Mouse (Mus musculus) T-helper 17 cell (primary cell): ENCODE results near the gene Prkar2a.
"Not testable (repeated sequence)": the region's sequence is repeated elsewhere in the genome, so short reads cannot be mapped to it uniquely, and the experiment has no call there.

ENCODE experiments used
- in situ Hi-C, 2 experiments: fragments of 300-600 bp; cut with MboI, MseI; formaldehyde crosslinking; loops; 1 replicate in 1 of 2; 2 replicates in 1 of 2; pipeline ENCODE4 v1.15.1; 2025; ENCODE audit warnings: high pct_unique_total_duplicates in 2 of 2

The Prkar2a gene

DNA sequence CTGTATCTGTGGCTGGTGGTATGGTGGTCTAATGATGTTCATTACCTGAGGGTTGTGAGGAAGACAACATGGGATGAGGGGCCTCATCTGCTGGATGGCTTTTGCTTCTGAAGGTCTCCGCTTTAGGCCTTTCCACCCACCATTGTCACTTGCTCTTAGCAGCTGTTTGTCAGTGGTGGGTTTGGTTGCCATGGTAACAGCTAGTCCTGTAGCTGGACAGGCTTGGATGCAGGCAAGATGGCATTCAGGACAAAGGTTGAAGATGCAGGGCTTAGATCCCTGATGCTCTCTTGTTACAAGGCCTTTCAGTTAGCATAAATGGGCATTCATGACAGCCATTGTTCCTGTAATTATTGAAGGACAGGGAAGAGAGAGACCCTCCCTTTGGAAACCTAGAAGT, at the start of gene Prkar2a:
TSS of gene Prkar2a (plus strand) at position 209 of the 400 bp plus-strand sequence.
- in situ Hi-C loops, result no loop called here

- in situ Hi-C loops, result no loop called here
Observed at GRCm38 (mm10) chr9:108639825-108640224, 49.3 kb upstream of the Prkar2a start.

DNA sequence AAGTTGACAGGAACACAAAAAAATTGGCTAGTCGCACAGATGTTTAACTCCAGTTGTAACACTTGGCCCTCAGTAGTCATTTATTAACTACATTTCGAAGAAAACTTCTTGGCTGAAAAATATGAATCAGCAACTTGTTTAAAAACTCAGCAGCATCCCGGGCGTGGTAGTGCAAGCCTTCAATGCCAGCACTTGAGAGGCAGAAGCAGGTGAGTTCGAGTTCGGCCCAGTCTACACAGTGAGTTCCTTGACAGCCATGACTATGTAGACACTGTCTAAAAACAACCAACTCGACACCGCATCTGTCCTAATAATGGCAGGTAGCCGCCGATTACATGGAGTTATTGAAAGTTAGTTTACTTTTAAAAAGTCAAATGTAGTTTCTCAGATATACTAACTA, 40.9 kb upstream of the Prkar2a start:
- in situ Hi-C loops, result no loop called here

GRCm38 (mm10) chr9:108648611-108649560, 40.2 kb upstream of the Prkar2a start, which contains the start of gene Arih2:
Gene Arih2 (minus strand): TSS chr9:108649386.
- in situ Hi-C loops, result no loop called here

DNA sequence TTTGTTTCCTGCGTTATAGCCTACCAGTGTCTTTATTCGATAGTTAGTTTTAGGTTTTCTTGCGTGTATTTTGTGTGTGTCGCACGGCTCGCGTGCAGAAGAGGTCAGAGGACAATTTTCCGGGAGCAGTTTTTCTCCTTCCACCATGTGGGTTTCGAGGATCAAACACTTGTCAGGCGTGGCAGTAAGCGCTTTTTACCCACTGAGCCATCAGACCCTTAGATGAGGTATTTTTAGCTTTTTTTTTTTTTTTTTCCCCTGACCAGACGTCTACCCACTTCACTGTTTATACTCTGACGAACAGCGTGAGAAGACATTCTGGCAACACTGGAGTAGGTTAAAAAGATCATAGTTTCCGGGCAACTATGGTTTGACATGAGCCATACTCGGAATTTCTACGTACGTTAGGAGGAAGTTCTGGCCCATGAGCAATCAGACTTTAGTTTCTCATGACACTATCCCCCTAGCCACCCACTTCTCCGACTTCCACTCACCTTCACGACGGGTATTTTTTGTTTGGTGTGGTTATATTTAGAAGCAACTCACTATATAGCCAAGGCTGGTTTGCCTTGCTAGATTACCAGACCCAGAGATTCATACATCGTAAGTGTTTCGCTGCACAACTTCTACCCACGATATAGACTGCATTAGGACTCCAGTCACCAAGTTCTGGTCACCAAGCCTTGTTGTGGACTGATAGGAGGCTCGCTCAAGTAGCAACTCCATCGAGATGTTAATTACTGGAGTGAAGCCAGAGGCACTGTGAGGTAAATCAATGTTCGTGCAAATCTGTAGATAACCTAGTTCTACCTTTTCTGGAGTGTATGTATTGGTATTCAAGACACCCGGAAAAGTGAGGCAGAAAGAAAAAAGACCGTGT, 39.3 kb upstream of the Prkar2a start:
- in situ Hi-C loops, result loop anchor here in 1 of 2 experiments (5.0 kb wide), 1 partner anchor 402 kb away; no protein-coding TSS in a partner anchor

- in situ Hi-C loops, result loop anchor here in 1 of 2 experiments (5.0 kb wide), 1 partner anchor 397 kb away; no protein-coding TSS in a partner anchor
Observed at GRCm38 (mm10) chr9:108654566-108655464, 34.3 kb upstream of the Prkar2a start.

- in situ Hi-C loops, result not testable (repeated sequence)
Observed at GRCm38 (mm10) chr9:108655865-108656264, 33.2 kb upstream of the Prkar2a start.

DNA sequence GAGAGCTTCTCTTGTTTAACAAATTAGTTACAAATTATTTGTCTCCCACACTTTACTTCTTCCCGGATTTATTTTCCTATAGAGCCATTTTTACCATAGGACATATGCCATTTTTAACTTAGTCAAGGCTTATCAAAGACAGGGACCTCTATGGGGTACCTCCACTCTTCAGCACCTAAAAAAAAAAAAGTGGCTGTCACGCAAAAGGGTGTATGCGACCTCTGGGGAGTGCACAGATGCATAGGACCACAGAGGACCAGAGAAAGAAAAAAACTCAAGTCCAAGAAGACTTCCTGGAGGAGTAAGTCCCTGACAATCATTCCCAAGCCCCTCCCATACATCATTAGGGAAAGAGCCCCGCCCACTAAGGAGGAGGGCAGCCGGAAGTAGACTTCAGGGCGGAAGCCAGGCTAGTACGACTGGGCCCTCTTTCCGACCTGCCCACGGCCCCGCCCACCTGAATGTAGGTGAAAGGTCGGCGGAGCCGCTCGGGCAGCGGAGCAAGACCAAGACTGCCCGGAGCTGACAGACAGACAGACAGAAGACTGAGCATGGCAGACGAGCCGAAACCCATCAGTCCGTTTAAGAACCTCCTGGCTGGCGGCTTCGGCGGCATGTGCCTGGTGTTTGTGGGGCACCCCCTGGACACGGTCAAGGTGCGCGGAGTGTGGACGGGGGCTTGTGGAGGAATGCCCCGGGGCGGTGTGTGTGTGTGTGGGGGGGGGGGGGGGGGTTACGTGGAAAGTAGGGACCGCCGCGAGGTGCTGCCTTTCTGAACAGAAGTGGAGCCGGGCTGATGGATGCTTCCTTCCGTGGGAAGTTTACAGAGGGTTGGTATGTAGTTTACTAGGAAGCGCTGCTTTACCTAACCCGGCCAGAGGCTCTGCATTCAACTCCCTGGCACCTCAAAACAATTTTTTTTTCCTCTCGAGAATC, 27.2 kb upstream of the Prkar2a start, which contains the start of gene Slc25a20:
TSS of gene Slc25a20 (plus strand) at position 412 of the 936 bp plus-strand sequence.
- in situ Hi-C loops, result loop anchor here in 1 of 2 experiments (10.0 kb wide), 1 partner anchor 1777 kb away; the partner anchor contains the start of gene Rbm15b

DNA sequence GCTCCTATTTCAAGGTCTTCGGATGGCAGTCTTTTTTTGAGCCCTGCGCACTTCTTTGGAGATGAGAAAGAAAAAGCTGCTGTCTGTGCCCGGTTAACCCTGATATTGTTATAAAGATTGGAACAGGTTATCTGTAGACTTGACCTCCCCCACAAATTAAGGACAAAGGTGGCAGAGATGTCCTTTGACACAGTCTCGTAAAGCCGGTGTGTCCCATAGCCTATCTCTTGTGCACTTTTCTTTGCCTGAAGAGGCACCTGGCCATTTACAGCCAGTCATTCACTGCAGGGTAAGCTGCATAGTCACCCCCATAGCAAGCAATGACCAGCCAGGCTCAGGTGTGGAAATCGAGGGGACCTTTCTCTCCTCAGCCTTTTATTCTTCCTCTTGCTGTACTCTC, 26.5 kb upstream of the Prkar2a start:
- in situ Hi-C loops, result loop anchor here in 1 of 2 experiments (10.0 kb wide), 1 partner anchor 1778 kb away; the partner anchor contains the start of gene Rbm15b

DNA sequence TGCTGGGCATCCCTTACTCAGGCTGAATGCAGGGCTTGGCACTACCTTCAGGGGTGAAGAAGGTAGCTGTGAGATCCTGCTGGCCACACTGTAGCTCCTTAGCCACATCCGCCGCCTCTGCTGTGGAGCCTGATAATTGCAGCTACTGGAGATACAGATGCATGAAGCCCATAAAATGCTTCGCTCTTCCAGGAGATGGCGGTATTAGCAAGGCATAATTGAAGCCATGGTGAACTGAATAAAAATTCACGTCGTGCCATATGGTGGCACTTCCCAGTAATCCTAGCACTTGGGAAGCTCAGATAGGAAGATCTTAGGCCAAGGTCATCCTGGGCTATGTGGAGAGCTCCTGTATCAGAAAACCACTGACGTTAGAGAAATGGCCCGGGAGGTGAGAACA, 19.2 kb upstream of the Prkar2a start:
- in situ Hi-C loops, result loop anchor here (10.0 kb wide), 2 partner anchors 245 to 1785 kb away; partner anchors contain the start of genes Rbm15b (in 1 of the 2) and Tmem89 (in 1 of the 2)

GRCm38 (mm10) chr9:108673151-108673550, 16.0 kb upstream of the Prkar2a start:
- in situ Hi-C loops, result loop anchor here in 1 of 2 experiments (10.0 kb wide), 1 partner anchor 242 kb away; the partner anchor contains the start of gene Tmem89

- in situ Hi-C loops, result no loop called here
Observed at GRCm38 (mm10) chr9:108680026-108680425, 9.1 kb upstream of the Prkar2a start.

- in situ Hi-C loops, result no loop called here
Observed at GRCm38 (mm10) chr9:108686475-108686887, 2.6 kb upstream of the Prkar2a start.

GRCm38 (mm10) chr9:108687181-108687580, 1.9 kb upstream of the Prkar2a start:
- in situ Hi-C loops, result no loop called here

DNA sequence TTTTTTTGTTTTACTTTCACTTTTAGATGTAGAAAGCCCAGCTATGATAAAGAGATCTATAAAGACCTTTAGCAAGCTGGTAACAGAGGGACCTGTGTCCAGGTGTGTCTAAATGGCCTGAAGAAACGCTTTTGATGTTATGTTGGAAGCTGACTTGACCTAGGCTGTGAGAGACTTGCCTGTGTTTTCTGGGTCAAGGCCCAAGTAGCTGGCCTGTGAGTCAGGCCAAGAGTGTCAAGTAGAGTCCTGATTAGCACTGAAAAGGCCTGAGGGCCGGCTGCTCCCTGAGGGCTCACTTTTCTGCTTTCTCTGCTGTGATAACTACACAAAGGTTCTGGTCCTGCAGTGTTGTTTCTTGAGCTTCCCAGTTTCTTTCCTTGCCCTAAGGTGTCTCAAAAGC, 1.4 kb upstream of the Prkar2a start:
- in situ Hi-C loops, result no loop called here

DNA sequence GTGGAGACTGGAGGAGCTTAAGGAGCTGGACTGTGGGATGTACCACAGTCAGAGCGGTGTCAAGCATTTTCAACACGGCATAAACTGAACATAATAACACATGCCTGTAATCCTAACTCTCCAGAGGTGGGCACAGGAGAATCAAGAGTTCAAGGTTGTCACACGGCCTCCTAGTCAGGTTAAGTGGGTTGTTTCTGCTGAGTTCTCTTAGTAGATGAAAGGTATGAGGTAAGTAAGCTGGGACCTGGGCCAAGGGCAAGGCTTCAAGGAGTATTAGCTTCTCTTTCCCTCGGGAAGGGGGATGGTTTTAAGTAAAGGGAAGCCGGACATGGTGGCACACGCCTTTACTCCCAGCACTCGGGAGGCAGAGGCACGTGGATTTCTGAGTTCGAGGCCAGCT, 663 bp upstream of the Prkar2a start:
- in situ Hi-C loops, result no loop called here

- in situ Hi-C loops, result no loop called here
Observed at GRCm38 (mm10) chr9:108689993-108690392, 879 bp downstream of the Prkar2a start.

DNA sequence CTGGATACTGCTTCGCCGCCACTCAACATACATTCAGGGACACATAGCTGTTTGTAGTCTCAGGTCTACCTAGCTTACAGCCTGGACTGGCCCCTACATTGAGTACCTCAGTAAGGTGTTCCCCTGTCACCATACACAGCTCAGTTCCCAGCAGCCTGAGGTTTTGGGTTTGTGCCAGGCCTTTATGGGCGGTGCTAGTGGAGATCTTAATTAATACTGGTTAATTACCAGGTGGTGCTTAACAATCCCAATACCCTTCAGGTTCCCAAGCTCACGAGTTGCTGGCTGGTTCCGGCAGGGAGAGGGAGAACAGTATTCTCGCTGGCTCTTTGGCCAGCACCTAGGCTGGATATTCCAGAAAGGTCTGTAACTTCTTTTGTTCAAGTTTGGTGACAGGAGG, 1.8 kb downstream of the Prkar2a start:
- in situ Hi-C loops, result no loop called here

- in situ Hi-C loops, result no loop called here
Observed at GRCm38 (mm10) chr9:108691371-108691770, 2.3 kb downstream of the Prkar2a start.
